Mouse (Mus musculus) spleen, adult 18-20 months (tissue): ENCODE measurements around the gene Krtap27-1.

Experiments
- DNase-seq, 2 experiments: peaks; one replicate each; pipeline ENCODE4 v3.0.0; 2022; ENCODE audit warnings: mixed read lengths in 2 of 2

Gene Krtap27-1

DNA sequence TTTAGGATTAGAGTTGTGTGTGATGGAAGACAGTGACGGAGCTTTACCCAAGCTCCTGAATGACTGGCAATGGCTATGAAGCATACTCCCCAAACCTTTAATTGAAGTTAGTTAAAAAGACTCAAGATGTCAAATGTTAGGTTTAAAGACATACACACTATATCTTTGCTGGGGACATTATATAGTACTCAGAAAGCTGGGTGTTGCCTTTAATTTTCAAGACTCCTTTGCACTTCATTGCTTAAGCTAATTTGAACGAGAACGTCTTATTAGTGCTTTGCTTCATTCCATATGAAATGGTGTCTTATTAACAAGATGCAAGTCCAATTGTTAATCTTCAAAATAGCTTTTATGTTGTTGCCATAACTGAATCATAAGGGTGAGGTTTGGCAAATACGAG lies at the start of gene Krtap27-1:
Gene Krtap27-1, minus strand, starts transcription at position 101 of the 400 bp plus-strand sequence.
- no peak for DNase-seq

DNA sequence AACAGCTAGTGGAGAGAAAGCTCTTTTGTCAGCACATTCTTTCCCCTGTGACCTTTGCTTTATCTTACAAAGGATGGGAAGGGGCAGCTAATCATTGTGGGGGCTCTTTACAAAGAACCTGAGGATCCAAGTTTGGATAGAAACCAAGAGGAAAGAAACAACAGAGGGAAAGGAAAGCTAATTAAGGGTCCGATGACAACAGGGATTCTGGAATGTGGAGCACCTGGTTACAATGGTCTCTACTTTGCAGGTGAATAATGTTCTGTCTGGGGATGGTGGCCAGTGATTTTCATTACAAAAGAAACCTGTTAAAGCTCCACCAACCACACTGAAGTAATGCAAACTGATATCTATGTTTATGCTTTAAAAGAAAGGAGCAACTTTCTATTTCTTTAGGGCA lies 48.6 kb upstream of the Krtap27-1 start:
- DNase-seq = no peak

DNA sequence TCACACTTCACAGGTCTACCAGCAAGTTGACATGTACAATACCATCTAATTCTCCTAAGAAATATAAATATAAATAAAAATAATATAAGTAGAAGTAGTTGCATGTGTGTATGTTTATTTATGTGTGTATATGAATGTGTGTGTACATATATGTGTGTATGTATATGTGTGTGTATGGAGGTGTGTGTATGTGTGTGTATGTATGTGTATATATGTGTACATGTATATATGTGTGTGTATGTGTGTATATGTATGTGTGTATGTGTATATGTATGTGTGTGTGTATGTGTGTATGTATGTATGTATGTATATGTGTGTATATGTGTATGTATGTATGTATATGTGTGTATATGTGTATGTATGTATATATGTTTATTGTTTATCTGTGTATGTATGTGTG lies 45.1 kb upstream of the Krtap27-1 start:
- no peak for DNase-seq

DNA sequence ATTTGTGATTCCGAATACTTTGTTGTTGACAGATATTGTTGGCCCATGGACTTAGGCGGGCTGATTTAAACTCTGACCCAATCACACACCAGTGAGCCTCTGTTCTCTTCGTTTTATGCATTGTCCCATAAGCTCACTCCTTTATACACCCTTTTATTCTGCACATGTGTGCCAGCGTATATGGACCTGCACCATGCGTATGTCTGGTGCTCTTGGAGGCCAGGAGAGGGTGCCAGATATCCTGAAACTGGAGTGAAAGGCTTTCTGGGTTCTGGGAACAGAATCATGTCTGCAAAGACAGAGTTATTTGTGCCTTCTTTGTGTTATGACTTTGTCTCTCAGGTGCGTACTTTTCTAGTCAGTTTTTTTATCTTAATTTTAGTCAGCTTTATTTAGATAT lies 39.8 kb upstream of the Krtap27-1 start:
- DNase-seq = no peak

DNA sequence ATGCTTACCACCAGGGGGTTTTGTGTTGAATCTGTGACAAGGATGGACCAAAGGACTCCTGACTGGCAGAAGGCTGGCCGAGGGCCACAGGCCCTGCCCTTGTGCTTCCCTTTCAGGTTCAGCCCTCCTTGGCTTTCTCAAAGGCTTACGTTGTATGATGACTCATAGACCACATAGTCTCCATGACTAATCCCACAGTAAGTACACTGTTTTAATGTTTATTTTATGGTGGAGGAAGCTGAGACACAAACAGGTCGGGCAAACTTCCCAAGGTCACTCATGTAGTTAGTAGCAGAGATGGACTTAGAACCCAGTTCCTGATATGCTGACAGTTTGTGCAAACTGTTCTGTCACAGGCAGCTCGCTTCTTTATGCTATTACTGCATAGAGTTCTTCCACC lies 39.3 kb upstream of the Krtap27-1 start:
- no peak for DNase-seq

DNA sequence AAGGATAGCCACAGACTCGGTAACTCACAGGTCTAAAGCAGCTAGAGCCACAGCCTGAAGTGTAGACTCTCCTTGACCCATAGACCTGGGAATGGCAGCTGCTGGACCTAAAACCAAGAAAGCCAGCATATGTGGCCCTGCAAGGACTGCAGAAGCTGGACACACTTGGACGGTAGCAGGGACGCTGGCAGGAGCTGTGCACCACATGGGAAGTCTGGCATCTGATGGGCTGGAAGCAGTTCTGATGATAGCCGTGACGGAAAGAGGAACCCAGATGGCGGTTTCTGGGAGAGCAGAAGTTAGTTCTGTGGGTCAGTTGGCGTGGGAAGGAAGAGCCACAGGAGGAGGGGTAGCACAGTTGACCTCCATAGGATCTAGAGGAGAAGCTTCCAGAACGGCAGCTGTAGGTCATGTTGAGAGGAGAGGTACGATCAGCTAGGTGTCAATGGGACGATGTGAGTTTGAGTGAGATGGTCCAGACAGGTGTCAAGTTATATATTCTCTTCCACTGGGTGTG lies 36.1 kb upstream of the Krtap27-1 start, which contains the start of gene 2310061N02Rik:
Gene 2310061N02Rik, minus strand, starts transcription at position 467 of the 517 bp plus-strand sequence.
- DNase-seq = no peak

DNA sequence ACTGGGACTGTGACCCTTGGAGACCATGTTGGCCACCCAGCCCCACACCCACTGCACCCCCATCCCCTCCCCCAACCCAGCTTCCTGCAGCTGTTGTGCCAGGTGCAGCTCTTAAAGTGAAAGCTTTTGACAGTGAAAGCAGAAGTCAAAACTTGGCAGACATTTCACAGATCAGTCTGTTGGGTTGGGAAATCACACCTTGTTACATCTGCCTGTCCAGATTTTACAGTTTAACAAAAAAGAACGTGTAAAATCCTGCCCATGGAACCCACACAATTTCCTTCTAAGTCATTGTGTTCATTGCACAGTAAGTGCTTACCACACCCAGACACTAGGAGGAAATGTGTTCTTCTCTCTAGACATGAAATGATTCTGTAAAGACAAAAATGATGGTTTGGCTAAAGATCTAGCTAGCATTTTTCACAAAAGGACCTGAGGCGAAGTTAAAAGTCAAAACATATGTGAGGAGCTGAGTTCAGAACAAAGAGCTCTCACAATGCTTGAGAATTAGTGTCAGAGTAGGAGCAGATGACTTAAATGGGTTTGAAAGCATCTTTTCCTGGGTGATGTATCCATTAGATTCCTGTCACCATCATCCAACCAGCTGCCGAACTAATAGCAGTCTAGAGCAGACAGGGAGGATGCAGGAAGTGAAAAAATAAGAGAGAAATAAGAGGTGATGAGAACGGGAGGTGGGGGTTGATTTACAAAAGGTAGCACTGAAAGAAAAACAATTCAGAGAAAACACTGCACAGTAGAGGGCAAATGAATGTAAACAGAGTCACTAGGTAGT lies 29.8 kb upstream of the Krtap27-1 start:
- peak; percentile 29 to 30 for DNase-seq

DNA sequence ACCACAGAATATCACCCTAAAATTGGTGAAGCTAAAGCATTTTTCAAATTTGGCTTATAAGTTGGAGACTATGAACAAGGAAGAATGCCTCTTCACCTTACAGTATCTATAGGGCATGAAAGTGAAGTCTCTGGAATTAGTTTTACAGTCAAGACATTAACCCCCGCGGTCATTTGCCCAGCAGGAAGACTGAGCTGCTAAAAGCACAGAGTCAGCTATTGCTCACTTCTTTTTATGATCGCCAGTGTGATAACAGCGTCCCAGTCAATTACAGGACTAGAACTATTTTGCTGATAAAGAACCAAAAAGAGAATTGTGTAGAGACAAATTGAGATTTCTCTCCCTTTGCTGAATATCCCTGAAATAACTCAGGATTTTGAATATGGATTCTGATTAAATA lies 24.8 kb upstream of the Krtap27-1 start:
- no peak for DNase-seq

DNA sequence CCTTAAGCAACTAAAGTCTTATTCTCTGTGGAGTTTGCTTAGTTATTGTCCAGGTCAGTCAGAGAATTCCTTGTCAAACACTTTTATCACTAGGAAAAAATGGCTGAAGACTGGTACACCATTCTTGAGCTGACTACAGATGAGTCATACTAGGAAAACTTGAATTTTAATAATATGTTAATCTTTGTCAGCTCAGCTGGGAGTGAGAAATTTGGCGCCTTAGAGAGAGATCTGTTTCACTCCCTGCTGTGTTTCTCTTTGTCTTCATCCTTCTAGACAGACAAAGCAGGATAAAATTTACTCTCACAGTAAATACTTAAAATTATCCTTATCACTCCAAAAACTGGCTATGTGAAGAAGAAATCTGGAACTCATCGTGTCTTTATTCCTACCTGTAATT lies 9.8 kb upstream of the Krtap27-1 start:
- no peak for DNase-seq

DNA sequence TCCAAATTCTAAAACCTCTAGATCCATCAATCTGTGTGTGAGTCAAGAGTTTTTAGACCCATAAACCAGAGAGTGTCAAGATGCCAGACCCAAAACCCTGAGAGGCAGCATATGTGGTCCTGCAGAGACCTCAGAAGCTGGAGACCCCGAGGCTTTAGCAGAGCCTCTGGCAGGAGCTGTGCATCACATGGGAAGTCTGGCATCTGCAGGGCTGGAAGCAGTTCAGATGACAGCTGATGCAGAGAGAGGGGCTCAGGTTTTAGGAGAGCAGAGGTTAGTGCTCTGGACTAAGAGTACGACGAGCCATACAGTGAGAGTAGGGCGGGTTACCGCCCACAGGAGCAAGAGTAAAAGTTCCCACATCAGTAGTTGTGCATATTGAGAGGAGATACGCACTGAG lies 7.6 kb upstream of the Krtap27-1 start:
- no peak for DNase-seq

DNA sequence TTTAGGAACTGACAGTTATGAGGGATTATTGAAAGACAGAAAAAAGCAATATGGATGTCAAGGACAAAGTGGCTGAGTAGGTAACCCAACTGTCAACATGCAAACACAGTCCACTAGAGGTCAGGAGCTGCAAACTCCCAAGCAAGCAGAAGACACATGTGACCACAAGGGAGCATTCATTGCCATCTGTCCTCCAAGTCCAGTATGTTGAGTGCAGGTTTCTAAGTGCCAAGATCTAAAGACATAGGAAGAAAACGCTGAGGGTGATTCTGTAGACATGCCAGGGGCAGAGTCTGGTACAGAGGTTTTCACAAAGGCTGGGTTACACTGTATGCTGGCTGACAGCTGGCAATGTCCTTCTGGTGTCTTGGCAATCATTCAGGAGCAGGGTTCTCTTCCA lies 14.0 kb downstream of the Krtap27-1 start:
- DNase-seq = no peak

DNA sequence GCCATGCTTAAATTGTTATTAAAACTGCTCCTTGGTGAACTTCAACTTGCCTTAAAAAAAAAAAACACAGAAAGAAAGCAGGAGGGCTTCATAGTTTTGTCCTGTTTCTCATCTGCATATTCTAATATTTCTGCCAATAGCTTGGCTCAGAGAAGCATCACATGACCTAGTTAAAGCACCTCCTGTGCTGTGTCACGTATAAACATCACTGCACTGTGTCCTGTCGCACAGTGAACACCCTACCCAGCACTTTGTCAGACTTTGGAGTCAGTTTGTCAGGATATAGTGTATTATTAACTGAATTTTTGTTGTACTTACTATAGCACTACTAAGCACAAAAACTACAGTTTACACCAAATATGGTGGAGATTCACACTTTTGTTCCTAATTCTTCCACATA lies 19.5 kb downstream of the Krtap27-1 start:
- DNase-seq = no peak

DNA sequence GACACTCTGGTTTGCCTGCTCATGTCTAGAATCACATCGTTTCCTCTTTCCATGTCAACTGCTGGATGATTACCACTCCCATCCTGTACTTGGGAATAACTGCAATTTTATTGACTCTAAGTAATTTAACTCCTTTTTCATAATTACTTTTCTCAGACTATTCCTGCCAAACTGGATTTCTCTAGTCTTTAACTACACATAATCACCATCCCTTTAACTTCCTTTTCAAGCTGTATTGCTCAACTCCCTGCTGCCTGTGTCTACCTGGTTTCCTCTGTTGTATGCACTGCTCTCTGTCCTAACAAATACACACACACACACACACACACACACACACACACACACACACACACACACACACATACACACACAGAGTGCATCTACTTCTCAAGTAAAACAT lies 20.4 kb downstream of the Krtap27-1 start:
- DNase-seq = no peak

DNA sequence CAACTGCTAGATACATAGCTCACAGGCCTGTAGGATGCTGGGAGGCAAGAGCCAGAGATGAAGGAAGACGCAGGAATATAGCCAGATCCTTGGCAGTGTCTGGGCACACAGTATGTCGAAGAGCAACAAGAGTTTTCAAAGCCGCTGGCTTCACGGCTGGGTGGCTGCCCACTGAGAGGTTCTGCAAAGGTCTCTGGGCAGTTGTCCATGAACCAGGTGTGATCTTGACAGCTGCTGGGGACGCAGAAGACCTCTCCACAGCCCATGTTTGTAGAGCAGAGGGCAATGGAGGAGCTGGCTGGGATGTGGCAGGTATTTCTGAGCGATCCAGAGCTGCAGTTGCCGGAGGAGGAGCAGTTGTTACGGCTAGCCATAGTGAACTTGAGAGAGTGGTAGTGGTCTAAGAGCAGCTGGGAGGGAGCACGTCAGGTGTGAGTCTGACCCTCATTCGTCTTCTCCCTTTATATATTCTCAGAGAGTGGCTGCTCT lies 24.1 kb downstream of the Krtap27-1 start, which contains the start of gene Krtap26-1:
Gene Krtap26-1, minus strand, starts transcription at position 439 of the 489 bp plus-strand sequence.
- DNase-seq = no peak

DNA sequence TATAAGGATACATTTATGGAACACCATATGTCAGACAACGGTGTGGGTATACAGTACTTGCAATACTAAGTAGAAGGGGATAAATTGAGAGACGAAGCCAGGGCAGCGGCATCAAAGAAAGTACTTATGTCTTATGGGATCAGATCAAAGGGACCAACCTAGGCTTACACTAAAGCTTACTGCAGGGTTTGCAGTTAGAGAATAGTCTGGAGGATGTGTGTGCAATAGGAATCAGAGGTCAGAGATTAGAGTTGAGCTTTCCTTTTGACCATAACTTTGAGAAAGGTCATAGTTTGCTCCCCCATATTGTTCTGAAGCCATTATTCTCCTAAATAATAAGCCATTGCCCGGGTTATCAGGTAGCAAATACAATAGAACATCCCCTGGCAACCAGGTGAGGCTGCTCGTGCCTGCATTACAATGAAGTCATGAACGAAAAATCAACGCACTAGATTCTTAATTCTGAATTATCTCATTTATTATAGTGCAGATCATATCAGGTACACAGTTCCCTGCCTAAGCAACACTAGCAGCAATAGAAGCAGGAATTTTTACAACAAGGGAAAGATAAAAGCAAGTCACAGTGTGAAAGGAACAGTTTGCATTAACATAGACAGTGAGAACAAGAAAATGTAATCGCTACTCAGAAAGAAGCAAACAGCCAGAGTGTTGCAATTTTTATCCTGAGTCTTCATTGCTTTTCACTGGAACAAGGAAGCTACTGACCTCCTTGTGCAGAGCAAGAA lies 24.9 kb downstream of the Krtap27-1 start:
- DNase-seq = no peak

DNA sequence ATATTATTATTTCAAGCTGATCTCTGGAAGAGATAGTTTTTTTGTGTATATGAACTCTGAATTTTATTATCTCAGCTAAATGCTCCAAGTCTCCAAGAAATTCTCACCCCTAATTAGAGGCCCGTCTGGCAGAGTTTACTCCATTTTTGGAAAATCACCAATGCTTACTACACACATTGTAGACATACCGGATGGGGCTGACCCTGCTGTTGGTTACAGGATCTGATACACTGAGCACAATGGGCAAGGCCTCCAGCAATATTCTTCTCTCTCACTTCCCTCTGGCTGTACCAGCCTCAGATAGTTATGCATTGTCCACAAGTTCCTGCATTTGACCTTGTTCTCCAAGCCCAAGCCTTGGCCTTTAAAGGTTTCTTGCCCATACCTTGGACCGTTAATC lies 31.4 kb downstream of the Krtap27-1 start:
- DNase-seq = no peak

DNA sequence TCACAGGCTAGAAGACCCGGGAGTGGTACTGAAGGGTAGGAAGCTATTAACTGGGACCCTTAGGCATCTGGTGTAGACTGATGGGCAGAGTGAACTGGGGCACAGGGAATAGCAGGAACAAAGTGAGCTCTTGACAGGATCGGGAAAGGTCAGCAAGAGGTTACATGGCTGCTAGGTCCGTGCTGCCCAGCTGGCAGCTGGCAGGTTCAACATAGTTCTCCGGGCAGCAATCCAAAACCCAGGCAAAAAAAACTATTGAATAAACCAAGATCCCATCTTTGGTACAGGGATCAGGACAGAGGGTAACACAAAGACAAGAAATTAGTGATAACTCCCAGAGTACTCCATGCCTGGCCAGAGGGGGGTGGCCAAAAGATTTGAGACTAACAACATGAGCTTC lies 36.3 kb downstream of the Krtap27-1 start:
- no peak for DNase-seq

DNA sequence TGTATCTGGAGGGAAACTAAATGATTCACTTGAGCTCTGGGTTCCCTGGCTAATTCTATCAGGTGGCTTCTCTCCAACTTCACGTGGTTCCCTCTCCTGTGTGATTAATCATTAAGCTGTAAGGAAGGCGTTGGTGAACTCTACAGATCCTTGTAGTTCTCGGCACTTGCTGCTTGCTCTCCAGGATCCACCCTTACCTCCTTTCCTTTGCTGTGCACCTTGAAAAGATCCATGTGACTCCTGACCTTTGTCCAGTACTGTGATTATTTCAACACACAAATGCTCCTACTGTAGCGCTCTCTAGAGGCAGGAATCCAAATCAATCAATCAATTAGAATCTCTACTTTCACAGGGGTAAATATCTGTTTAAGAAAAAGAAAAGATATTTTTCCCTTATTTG lies 40.0 kb downstream of the Krtap27-1 start:
- no peak for DNase-seq

DNA sequence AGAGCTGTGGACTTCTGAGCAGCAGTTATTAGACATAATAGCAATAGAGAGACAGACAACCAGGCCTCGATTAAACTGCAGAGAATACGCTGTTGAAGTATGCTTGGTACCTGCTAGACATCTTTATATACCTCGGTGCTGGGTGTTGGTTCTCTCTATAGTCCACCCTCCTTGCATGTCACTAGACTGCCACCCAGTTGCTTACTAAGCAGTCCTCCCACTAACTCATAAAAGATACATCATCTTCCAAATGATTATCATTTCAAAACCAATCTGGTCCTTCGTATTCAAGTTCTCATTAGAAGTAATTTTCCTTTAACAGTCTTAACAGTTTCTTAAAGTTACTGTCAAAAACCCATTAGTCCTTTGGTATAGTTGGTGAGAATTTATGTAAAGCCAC lies 43.9 kb downstream of the Krtap27-1 start, which contains the start of gene 2310079G19Rik:
Gene 2310079G19Rik, minus strand, starts transcription at position 101 of the 400 bp plus-strand sequence.
- no peak for DNase-seq
